Mouse (Mus musculus) heart, adult 2 months (tissue): Measurements from ENCODE around the gene Gm30083.

Experiments used
- CTCF ChIP-seq: fragments of 200-600 bp; IDR thresholded peaks from 2 replicates; pipeline ENCODE4 v1.8.1; 2022; ENCODE audit warnings: antibody characterized with exemption, mild to moderate bottlenecking, moderate library complexity
- POLR2A ChIP-seq: fragments of 200-500 bp; IDR thresholded peaks from 2 replicates; pipeline ENCODE4 v1.6.1; 2011; ENCODE audit warnings: mild to moderate bottlenecking, low read depth, low read length, control low read depth; ENCODE audit not compliant: insufficient read depth

GRCm38 (mm10) chr14:33993051-33993450 lies 21.9 kb downstream of the Gm30083 start:
- TF ChIP-seq CTCF (no peak), POLR2A (no peak)
